Mouse (Mus musculus) spleen, postnatal 36 days (tissue): ENCODE results near the gene Psmd9.

Source experiments
- DNase-seq, 2 experiments: peaks; one replicate each; pipeline ENCODE4 v3.0.0; 2022; ENCODE audit warnings: low spot score in 2 of 2, mixed read lengths in 1 of 2

Gene Psmd9

GRCm38 (mm10) chr5:123137044-123137909, 31.9 kb upstream of the Psmd9 start:
- peak; percentile 71 to 81 for DNase-seq

- no peak for DNase-seq
Measured at GRCm38 (mm10) chr5:123137910-123138229, 31.3 kb upstream of the Psmd9 start.

- DNase-seq, result peak in 1 of 2 experiments; percentile 57
Measured at GRCm38 (mm10) chr5:123138230-123138911, 30.8 kb upstream of the Psmd9 start.

GRCm38 (mm10) chr5:123138953-123139721, 30.1 kb upstream of the Psmd9 start:
- DNase-seq, result peak; percentile 76 to 85

GRCm38 (mm10) chr5:123139722-123140627, 29.2 kb upstream of the Psmd9 start:
- no peak for DNase-seq

GRCm38 (mm10) chr5:123140694-123141554, 28.3 kb upstream of the Psmd9 start:
- DNase-seq, result peak; percentile 89 to 93

GRCm38 (mm10) chr5:123141555-123142160, 27.6 kb upstream of the Psmd9 start:
- DNase-seq, result peak in 1 of 2 experiments; percentile 69

GRCm38 (mm10) chr5:123142161-123143157, 26.8 kb upstream of the Psmd9 start, which contains the start of gene Setd1b:
Gene Setd1b, plus strand, starts transcription at chr5:123142193.
- peak; percentile 69 to 70 for DNase-seq

GRCm38 (mm10) chr5:123143251-123143970, 25.8 kb upstream of the Psmd9 start:
- DNase-seq, result no peak

GRCm38 (mm10) chr5:123143971-123144745, 25.1 kb upstream of the Psmd9 start:
- no peak for DNase-seq

GRCm38 (mm10) chr5:123144746-123145590, 24.2 kb upstream of the Psmd9 start:
- no peak for DNase-seq

GRCm38 (mm10) chr5:123146357-123146756, 22.9 kb upstream of the Psmd9 start:
- DNase-seq, result no peak

- no peak for DNase-seq
Measured at GRCm38 (mm10) chr5:123147569-123147968, 21.6 kb upstream of the Psmd9 start.

- DNase-seq, result no peak
Measured at GRCm38 (mm10) chr5:123148073-123148722, 21.0 kb upstream of the Psmd9 start.
